Mouse (Mus musculus): Measurements from ENCODE around the gene Atp8b4. TPM values are rescaled to one million over a fixed set of nuclear protein-coding genes. Genes with fewer than 3 reads are reported as not detected.
A peak's percentile ranks its signal among the peaks of the same experiment; 100 is the strongest.

The Atp8b4 gene
- polyA plus RNA-seq, 1 experiment from 2014 or later = 5.9 TPM

DNA sequence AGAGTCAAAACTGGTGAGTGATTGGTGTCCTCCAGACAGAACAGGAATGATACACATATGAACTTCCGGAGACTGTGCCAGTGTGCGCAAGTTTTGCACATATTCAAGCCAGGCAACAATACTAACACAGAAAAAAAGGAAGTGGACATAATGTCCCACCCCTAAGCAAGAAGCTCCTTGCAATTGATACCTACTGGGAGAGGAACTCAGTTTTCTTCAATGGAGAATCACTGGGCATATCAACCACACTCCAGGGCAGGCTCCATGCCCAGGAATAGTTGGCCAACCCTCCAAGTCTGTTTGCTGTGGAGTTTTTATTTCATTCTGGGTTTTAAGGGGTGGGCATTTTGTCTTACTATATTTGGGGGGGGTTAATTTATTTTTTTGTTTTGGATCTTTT, 145.2 kb downstream of the Atp8b4 start:
- H3K9ac ChIP-seq (ENCODE audit: low read depth, low read length) = no peak overlapping the region
- no peaks in the 10 kb centered on the region for H3K27me3 ChIP-seq (ENCODE audit: control insufficient read depth, insufficient read depth, low read depth, low read length)
- H3K36me3 ChIP-seq (ENCODE audit: control insufficient read depth, insufficient read depth) = no peaks in the 10 kb centered on the region
- no peak overlapping the region for H3K4me3 ChIP-seq (ENCODE audit: low read depth, low read length)
- H3K27ac ChIP-seq (ENCODE audit: low read length) = no peak overlapping the region
- 72% methylated on average over 2 of the region's 2 CpGs for WGBS (ENCODE audit: insufficient replicate concordance)
- no peaks in the 10 kb centered on the region for H3K4me1 ChIP-seq (ENCODE audit: control insufficient read depth, low read depth, low read length)
- no peak for ATAC-seq (ENCODE audit: low read depth)
- no peaks in the 10 kb centered on the region for H3K9me3 ChIP-seq (replicated peaks; ENCODE audit: control insufficient read depth, low read length)
- no peak overlapping the region for H3K4me2 ChIP-seq (ENCODE audit: low read depth, low read length)

DNA sequence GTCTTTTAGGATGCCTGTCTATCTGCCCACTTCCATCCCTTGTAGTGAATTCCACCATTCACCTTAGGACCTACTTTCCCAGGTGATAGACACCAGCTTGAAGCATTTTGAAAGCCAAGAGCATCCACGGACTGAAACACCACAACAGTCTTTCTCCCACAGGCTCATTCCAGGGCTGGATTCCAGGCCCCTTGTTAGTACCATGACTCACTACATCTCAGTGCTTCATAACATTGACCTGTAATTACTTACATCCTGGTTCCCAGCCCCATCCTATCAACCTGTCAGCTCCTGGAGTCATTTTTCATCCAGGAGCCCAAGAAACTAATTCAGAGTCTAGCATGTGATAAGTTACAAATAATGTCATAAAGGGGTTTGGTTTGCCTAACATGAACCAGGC, 148.7 kb downstream of the Atp8b4 start:
- Histone ChIP-seq H3K9ac (ENCODE audit: low read depth, low read length) (no peak overlapping the region), H3K27me3 (ENCODE audit: control insufficient read depth, insufficient read depth, low read depth, low read length) (no peaks in the 10 kb centered on the region), H3K36me3 (ENCODE audit: control insufficient read depth, insufficient read depth) (no peaks in the 10 kb centered on the region), H3K4me3 (ENCODE audit: low read depth, low read length) (no peak overlapping the region), H3K27ac (ENCODE audit: low read length) (no peak overlapping the region), H3K4me1 (ENCODE audit: control insufficient read depth, low read depth, low read length) (no peaks in the 10 kb centered on the region), H3K4me2 (ENCODE audit: low read depth, low read length) (no peak overlapping the region), H3K9me3 (replicated peaks; ENCODE audit: control insufficient read depth, low read length) (no peaks in the 10 kb centered on the region)
- ATAC-seq (ENCODE audit: low read depth) = no peak
- 50% methylated on average over 1 of the region's 1 CpGs for WGBS (ENCODE audit: insufficient replicate concordance)

DNA sequence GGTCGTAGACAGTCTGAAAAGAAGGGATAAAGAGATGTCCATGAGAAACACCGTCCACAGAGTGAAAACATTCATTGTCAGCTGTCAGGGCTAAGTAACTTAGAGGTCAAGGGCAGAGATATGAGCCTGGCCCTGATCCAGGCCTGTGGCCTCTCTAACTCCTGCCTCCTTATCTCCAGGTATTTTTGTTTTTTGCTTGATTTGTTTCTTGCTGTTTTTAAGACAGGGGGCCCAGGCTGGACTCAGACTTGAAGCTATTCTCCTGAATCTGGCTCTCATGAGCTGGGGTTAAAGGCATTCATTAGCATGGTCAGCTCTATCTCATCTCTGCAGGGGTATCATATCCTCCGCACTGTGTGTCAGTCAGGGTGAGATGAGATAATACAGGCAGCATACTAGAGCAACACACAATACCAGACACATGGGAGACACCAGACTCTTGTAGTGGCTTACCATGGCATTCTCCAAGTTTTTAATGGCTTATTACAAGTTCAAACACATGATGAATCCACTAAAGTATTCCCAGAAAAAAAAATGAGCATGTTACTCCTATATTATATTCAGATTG, 157.4 kb downstream of the Atp8b4 start:
- no peak overlapping the region for H3K4me3 ChIP-seq (ENCODE audit: low read depth, low read length)
- 41% methylated on average over 3 of the region's 3 CpGs for WGBS (ENCODE audit: insufficient replicate concordance)
- no peak overlapping the region for H3K9ac ChIP-seq (ENCODE audit: low read depth, low read length)
- 0 out of 2 replicates have a peak, but pooled peaks cover 2% of the 10 kb centered on the region for H3K4me1 ChIP-seq (ENCODE audit: control insufficient read depth, low read depth, low read length)
- ATAC-seq (ENCODE audit: low read depth) = 0 out of 2 replicates have a peak, but pooled peaks have one; percentile 27
- no peaks in the 10 kb centered on the region for H3K36me3 ChIP-seq (ENCODE audit: control insufficient read depth, insufficient read depth)
- no peak overlapping the region for H3K4me2 ChIP-seq (ENCODE audit: low read depth, low read length)
- no peak overlapping the region for H3K27ac ChIP-seq (ENCODE audit: low read length)
- no peaks in the 10 kb centered on the region for H3K9me3 ChIP-seq (replicated peaks; ENCODE audit: control insufficient read depth, low read length)
- H3K27me3 ChIP-seq (ENCODE audit: control insufficient read depth, insufficient read depth, low read depth, low read length) = no peaks in the 10 kb centered on the region

DNA sequence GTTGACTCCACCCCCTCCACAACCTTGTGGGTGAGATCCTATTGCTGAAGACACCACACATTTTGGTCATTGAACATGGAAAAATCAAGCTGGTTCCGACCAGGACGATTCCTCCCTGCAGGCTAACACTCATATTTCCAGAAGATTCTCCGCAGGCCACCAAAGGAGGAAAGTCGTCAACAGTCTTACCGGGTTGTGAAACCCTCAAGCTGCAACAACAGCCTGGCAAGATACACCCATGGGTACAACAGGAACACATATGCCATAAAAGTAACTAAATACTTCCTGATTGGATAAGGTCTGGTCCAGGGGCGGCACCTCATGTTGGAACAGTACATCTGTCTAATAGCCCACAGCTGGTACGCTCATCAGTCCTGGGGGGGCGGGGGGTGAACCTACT, 159.0 kb downstream of the Atp8b4 start:
- no peak for ATAC-seq (ENCODE audit: low read depth)
- Histone ChIP-seq H3K4me2 (ENCODE audit: low read depth, low read length) (no peak overlapping the region), H3K27me3 (ENCODE audit: control insufficient read depth, insufficient read depth, low read depth, low read length) (no peaks in the 10 kb centered on the region), H3K4me1 (ENCODE audit: control insufficient read depth, low read depth, low read length) (0 out of 2 replicates have a peak, but pooled peaks cover 2% of the 10 kb centered on the region), H3K27ac (ENCODE audit: low read length) (no peak overlapping the region), H3K9me3 (replicated peaks; ENCODE audit: control insufficient read depth, low read length) (no peaks in the 10 kb centered on the region), H3K4me3 (ENCODE audit: low read depth, low read length) (no peak overlapping the region), H3K36me3 (ENCODE audit: control insufficient read depth, insufficient read depth) (no peaks in the 10 kb centered on the region), H3K9ac (ENCODE audit: low read depth, low read length) (no peak overlapping the region)
- WGBS (ENCODE audit: insufficient replicate concordance) = 72% methylated on average over 8 of the region's 8 CpGs

DNA sequence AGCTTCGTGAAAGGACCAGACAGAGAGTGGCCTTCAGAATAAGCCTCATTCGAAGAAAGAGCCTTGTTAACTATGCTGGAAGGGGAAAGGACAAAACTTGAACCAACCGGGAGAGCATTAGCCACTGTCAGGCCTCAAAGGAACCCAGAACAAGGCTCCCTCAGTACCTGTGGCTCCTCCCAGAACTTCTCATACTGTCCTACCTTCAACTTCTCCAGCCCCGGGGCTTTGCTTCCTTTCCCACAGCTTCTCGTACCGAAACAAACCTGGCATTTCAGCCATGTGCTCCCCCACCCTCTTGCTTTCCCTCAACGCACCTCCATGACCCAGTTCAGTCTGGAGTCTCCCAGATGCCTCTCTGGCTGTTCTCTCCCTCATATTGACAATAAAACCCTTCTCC, 160.3 kb downstream of the Atp8b4 start:
- WGBS (ENCODE audit: insufficient replicate concordance) = 66% methylated on average over 7 of the region's 7 CpGs
- no peak overlapping the region for H3K27ac ChIP-seq (ENCODE audit: low read length)
- no peaks in the 10 kb centered on the region for H3K9me3 ChIP-seq (replicated peaks; ENCODE audit: control insufficient read depth, low read length)

DNA sequence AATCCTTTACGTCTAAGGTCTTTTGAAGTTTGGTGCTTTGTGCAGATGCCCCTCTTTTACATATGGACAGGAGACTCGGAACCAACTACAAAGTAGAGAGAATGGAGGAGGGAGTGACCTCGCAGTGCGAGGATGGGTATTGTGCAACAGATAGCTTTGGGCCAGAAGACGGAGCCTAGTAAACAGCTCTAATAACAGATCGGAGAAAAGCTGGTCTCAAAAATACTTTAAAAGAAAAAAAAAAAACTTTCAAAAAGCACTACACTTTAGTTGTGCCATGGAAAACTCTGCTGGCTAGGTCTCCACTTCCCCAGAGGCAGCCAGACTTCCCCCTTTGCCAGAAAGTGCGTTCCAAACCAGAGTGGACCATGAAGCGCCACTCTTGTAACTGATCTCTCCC, 161.0 kb downstream of the Atp8b4 start:
- H3K4me1 ChIP-seq (ENCODE audit: control insufficient read depth, low read depth, low read length) = 0 out of 2 replicates have a peak, but pooled peaks cover 2% of the 10 kb centered on the region
- H3K27me3 ChIP-seq (ENCODE audit: control insufficient read depth, insufficient read depth, low read depth, low read length) = no peaks in the 10 kb centered on the region
- no peaks in the 10 kb centered on the region for H3K9me3 ChIP-seq (replicated peaks; ENCODE audit: control insufficient read depth, low read length)
- ATAC-seq (ENCODE audit: low read depth) = no peak
- no peak overlapping the region for H3K27ac ChIP-seq (ENCODE audit: low read length)
- H3K9ac ChIP-seq (ENCODE audit: low read depth, low read length) = no peak overlapping the region
- 63% methylated on average over 8 of the region's 8 CpGs for WGBS (ENCODE audit: insufficient replicate concordance)
- no peak overlapping the region for H3K4me3 ChIP-seq (ENCODE audit: low read depth, low read length)
- H3K4me2 ChIP-seq (ENCODE audit: low read depth, low read length) = no peak overlapping the region
- no peaks in the 10 kb centered on the region for H3K36me3 ChIP-seq (ENCODE audit: control insufficient read depth, insufficient read depth)

More for the DNA sequence above, 160.3 kb downstream of the Atp8b4 start:
- 0 out of 2 replicates have a peak, but pooled peaks cover 2% of the 10 kb centered on the region for H3K4me1 ChIP-seq (ENCODE audit: control insufficient read depth, low read depth, low read length)
- H3K4me2 ChIP-seq (ENCODE audit: low read depth, low read length) = no peak overlapping the region
- ATAC-seq (ENCODE audit: low read depth) = no peak
- no peaks in the 10 kb centered on the region for H3K27me3 ChIP-seq (ENCODE audit: control insufficient read depth, insufficient read depth, low read depth, low read length)
- H3K9ac ChIP-seq (ENCODE audit: low read depth, low read length) = no peak overlapping the region
- no peak overlapping the region for H3K4me3 ChIP-seq (ENCODE audit: low read depth, low read length)
- H3K36me3 ChIP-seq (ENCODE audit: control insufficient read depth, insufficient read depth) = no peaks in the 10 kb centered on the region

DNA sequence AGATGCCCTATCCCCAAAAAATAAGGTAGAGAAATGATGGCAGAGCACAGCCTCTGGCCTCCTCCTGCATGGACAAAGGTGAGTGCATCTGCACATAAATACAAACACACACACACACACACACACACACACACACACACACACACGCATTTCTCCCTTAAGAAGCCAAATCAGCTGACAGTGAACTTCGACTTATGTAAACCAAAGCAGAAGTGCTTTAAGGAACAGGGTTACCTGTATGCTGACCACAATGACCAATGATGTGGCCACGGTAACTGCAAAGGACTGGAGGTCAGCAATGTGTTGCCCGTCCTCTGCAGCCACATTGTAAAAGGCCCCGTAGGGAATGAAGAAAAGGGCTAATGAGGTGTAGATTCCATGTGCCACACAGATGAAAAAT, 163.3 kb downstream of the Atp8b4 start:
- no peak overlapping the region for H3K9ac ChIP-seq (ENCODE audit: low read depth, low read length)
- WGBS (ENCODE audit: insufficient replicate concordance) = 50% methylated on average over 5 of the region's 5 CpGs
- no peak for ATAC-seq (ENCODE audit: low read depth)

DNA sequence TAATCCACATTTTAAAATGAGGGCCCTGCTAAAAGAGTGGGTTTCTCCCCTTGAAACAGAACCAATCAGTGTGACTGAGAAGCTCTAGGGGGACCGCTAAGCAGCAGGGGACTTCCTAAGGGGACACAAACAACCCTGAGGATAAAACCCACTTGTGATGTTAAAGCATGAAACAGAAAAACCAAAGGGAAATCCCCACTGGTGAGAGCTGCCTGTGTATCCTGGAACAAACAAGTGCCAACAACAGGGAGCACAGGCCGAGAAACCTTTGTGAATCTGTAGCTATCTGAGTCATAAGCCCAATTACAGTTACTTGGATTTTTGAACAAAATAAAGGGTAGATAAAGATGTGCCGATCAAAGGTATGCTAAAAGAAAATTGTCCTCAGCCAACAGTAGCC, 168.7 kb downstream of the Atp8b4 start:
- Histone ChIP-seq H3K4me1 (ENCODE audit: control insufficient read depth, low read depth, low read length) (no peaks in the 10 kb centered on the region), H3K27me3 (ENCODE audit: control insufficient read depth, insufficient read depth, low read depth, low read length) (no peaks in the 10 kb centered on the region), H3K4me3 (ENCODE audit: low read depth, low read length) (no peak overlapping the region), H3K27ac (ENCODE audit: low read length) (no peak overlapping the region), H3K36me3 (ENCODE audit: control insufficient read depth, insufficient read depth) (no peaks in the 10 kb centered on the region), H3K9ac (ENCODE audit: low read depth, low read length) (no peak overlapping the region), H3K4me2 (ENCODE audit: low read depth, low read length) (no peak overlapping the region), H3K9me3 (replicated peaks; ENCODE audit: control insufficient read depth, low read length) (no peaks in the 10 kb centered on the region)
- no peak for ATAC-seq (ENCODE audit: low read depth)
- WGBS (ENCODE audit: insufficient replicate concordance) = 61% methylated on average over 3 of the region's 3 CpGs

More for the DNA sequence above, 163.3 kb downstream of the Atp8b4 start:
- Histone ChIP-seq H3K27ac (ENCODE audit: low read length) (no peak overlapping the region), H3K36me3 (ENCODE audit: control insufficient read depth, insufficient read depth) (no peaks in the 10 kb centered on the region), H3K9me3 (replicated peaks; ENCODE audit: control insufficient read depth, low read length) (no peaks in the 10 kb centered on the region), H3K4me1 (ENCODE audit: control insufficient read depth, low read depth, low read length) (no peaks in the 10 kb centered on the region), H3K4me3 (ENCODE audit: low read depth, low read length) (no peak overlapping the region), H3K27me3 (ENCODE audit: control insufficient read depth, insufficient read depth, low read depth, low read length) (no peaks in the 10 kb centered on the region), H3K4me2 (ENCODE audit: low read depth, low read length) (no peak overlapping the region)

DNA sequence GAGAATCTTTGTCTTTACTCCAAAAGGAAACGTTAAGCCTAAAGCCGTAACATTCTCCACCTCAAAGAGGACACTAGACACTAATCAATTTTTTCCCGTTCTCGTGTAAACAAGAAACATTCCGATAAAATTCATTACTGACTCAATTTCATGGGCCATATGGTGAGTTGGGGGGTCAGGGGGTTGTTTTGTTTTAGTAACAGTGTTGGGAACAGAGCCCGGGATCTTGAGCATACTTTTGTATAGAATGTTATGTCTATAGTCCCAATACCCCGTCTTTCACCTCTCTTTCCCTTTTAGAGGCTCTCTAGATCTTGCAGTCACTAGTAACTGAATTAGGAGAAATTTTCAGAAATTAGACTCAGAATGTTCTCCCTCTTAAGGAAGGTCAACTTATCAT, 177.3 kb downstream of the Atp8b4 start:
- Histone ChIP-seq H3K4me1 (ENCODE audit: control insufficient read depth, low read depth, low read length) (no peaks in the 10 kb centered on the region), H3K4me3 (ENCODE audit: low read depth, low read length) (no peak overlapping the region), H3K4me2 (ENCODE audit: low read depth, low read length) (no peak overlapping the region), H3K9me3 (replicated peaks; ENCODE audit: control insufficient read depth, low read length) (no peaks in the 10 kb centered on the region), H3K9ac (ENCODE audit: low read depth, low read length) (no peak overlapping the region), H3K27me3 (ENCODE audit: control insufficient read depth, insufficient read depth, low read depth, low read length) (no peaks in the 10 kb centered on the region), H3K36me3 (ENCODE audit: control insufficient read depth, insufficient read depth) (no peaks in the 10 kb centered on the region), H3K27ac (ENCODE audit: low read length) (no peak overlapping the region)
- no peak for ATAC-seq (ENCODE audit: low read depth)
- 70% methylated on average over 7 of the region's 7 CpGs for WGBS (ENCODE audit: insufficient replicate concordance)

Measured in liver, embryonic 16.5 days (tissue).